Mouse (Mus musculus): Measurements from ENCODE around the gene Dst.

GRCm38 (mm10) chr1:34103176-34103575, 195.2 kb downstream of the Dst start:
- TF ChIP-seq CTCF (conservative IDR thresholded peaks at IDR 0.05 in 1 of 2, IDR thresholded peaks at IDR 0.05 in 1 of 2; ENCODE audit: low read depth in 2 of 2, low read length in 2 of 2) (no peak), CHD2 (IDR thresholded peaks at IDR 0.05; ENCODE audit: low read length) (no peak), USF1 (IDR thresholded peaks at IDR 0.05; ENCODE audit: low read depth, low read length) (no peak)
